Mouse (Mus musculus) cortical plate, adult 2 months (tissue): ENCODE measurements around the gene Wfdc18.

Source experiments
- CTCF ChIP-seq: fragments of 200-500 bp; IDR thresholded peaks from 2 replicates; pipeline ENCODE4 v1.5.1; 2011; ENCODE audit warnings: mild to moderate bottlenecking, control low read depth, low read length; ENCODE audit not compliant: insufficient read depth; ENCODE audit errors: extremely low read depth
- POLR2A ChIP-seq: fragments of 200-500 bp; IDR thresholded peaks from 2 replicates; pipeline ENCODE4 v1.6.1; 2011; ENCODE audit warnings: mild to moderate bottlenecking, low read length, control low read depth; ENCODE audit not compliant: insufficient read depth; ENCODE audit errors: extremely low read depth

DNA sequence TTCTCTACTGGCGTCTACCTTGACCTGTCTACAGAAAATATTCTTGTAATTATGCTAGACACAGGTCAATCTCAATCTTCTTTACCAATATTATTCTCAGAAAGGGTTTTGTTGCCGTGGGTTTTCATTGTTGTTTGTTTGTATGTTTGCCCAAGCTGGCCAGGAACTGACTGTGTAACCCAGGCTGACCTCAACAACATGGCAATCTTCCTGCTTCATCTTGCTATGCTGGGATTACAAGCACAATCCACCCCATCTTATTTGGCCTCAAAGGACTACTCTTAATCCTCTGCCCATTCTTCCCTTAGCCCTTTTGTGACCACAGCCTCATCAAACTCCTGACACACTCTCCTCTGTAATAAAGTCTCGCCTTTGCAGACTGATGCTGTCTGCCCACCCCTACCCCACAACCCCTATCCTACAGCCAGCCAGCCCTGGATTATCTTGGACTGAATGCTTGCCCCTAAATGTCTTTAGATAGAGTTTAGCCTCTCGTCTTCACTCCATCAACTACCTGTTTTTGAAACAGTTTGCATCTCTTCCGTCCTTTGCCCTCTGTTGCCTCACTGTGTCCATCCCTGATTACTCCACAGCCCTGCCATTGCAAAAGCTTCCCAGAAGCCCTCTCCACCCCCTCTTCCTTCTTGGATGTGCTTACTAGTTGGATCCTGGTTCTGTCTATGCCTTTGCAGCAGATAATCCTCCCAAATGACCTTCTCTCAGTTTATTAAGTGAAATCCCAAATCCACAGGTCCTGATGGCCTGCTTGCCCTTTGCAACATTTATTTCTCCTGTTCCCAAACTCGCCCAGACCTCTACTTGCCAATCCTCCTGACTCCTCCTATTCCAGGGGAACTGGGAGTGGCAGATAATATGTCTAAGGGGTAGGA is 38.8 kb downstream of the Wfdc18 start:
- no peak for TF ChIP-seq CTCF
- TF ChIP-seq POLR2A, result no peak
